Mouse (Mus musculus) layer of hippocampus, adult 9-10 months (tissue): Measurements from ENCODE around the gene Cadps.
A peak's percentile ranks its signal among the peaks of the same experiment; 100 is the strongest.

ENCODE experiments used
- DNase-seq: peaks from one replicate; pipeline ENCODE4 v3.0.0; 2022; ENCODE audit warnings: low spot score

Cadps gene

DNA sequence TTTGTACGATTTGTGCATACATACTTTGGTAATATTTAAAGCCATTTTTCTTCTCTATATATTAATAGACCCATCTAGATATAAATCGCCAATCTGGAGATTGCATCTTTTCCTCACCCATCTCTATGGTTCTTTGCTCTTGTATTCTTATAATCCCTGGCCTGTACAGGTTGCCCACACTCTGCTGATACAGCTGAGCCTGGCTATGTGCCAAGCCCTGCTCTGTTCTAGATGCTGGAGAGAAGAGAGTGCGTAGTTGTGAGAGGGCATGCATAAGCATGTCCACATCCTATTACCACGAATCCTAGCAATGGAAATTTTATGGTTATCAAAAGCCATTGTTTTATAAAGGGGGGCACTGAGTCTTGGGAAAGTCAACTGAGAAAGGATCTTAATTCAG lies 360.7 kb downstream of the Cadps start:
- DNase-seq, result no peak

DNA sequence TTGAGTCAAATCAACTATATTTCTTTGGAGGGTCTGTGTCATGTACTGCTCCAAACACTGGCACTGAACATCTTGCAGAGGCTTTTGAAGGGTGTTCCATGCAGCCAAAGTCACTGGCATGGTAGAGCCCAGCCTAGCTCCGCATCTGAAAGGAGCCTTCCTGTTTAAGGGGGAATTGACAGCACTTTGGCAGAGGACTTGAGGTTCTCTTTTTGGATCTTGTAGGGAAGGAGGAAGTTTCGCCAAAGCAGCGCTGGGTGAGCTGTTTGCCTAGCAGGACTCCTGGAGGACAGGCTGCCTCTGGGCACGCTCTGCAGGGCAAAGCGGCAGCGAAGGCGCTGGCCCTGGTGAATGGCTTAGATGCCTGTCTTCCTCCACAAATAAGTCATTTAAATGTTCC lies 363.2 kb downstream of the Cadps start:
- no peak for DNase-seq

DNA sequence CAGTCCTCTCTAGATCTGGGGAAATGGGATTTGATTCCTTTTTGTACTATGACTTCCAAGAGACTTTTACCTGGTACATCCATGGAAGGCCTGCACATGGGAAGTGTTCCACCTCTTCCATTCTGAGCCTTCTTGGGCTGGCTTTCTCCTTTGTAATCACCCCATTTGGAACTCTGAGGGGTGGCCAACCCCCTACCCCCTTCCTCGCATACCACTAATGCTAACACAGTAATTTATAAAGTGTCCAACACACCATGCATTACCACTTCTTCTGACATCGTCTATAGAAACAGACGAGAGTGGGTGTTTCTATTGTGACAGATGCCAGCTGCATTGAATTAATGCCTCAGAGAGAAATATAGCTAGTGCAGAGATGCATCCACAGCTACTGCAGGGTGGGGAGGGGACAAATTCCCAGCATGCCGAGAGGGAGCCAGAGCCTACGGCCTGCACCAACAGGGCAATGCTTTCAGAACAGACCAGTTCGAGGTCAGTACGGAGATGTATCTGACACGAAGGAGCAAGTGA lies 367.8 kb downstream of the Cadps start:
- no peak for DNase-seq

DNA sequence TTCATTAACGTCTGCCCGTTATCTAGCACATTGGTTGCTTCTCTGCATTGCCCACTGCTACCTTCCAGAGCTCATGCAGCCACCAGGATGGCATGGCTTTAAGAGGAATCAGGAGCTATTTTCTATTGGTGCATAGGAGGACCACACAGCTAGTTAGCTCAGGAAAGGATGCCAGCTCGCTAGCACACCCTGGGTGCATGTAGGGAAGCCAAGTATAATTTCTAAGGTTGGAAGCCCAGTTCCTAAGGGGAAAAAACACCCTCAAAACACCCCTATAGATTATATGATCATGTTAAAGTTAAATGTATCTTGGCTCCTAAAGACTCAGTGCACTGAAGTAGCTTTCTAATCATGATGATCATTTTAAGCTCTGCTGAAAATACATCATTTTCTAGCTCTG lies 372.1 kb downstream of the Cadps start:
- no peak for DNase-seq

DNA sequence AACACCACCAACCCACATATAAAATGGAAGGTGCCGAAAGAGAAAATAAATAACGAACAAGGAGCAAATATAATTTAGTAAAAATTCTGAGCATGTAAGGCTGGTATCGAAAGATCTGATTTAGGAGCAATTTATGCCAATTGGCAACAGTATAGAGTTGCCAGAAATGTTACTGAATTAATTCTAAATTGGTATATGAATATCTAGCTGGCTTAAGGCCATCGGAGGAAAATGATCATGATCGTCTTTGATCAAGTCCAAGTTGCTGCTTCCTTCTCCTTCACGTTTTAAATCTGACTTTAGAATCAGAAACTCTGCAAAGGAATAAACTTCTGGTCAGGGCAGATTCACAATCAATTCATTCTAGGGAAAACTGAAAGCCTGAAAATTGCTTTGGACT lies 374.0 kb downstream of the Cadps start:
- no peak for DNase-seq

DNA sequence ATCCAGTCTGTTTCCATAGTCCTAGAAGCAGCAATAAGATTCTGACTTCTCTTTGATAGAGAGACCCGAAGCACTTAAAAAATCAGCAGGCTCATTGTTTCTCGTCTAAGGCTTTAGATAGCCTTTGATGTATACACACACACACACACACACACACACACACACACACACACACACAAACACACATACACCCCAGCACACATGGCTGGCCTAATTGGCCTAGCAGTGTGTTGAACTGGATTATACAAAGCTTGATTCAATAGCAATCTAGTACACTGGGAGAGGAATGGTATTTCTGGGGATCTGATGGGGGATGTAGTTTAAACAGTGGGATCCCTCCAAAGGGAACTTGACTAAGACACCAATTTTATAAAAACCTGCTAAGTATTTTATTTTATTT lies 381.9 kb downstream of the Cadps start:
- DNase-seq, result no peak

DNA sequence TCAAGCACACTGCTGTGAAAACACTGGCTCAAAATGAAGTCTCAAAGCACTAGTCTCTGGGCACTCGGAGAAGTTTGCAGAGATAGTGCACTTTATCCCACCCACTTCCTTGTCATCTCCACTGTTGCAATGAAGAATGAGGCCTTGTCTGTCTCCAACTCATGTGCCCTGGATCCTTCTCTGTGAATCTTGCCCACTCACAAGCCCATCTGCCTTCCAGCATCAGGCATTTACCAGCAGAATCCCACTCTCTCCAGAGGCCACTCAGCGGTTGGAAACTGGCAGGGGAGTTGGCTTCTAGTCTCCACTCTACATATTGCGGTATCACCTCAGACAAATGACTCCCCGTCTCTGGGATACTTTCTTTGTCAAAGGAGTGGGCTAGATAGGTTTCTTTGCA lies 384.9 kb downstream of the Cadps start:
- DNase-seq, result no peak

DNA sequence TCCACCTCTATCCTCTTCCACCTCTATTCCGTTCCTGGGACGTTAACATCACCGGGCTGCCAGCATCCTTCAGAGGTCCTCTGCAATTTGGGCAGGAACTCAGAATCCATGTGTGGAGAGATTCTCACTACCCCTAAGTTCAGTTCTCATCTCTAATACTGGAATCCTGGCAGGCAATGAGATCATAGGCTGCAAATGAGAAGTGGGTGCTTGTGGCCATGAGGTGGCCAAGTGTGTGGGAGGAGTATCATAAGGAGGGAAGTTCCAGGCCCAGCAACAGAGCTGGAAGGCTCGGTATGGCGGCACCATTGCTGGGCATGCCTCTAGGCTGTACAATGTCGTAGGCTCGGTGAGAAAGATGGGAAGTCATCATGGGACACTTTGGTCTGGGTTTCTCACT lies 385.5 kb downstream of the Cadps start:
- no peak for DNase-seq

DNA sequence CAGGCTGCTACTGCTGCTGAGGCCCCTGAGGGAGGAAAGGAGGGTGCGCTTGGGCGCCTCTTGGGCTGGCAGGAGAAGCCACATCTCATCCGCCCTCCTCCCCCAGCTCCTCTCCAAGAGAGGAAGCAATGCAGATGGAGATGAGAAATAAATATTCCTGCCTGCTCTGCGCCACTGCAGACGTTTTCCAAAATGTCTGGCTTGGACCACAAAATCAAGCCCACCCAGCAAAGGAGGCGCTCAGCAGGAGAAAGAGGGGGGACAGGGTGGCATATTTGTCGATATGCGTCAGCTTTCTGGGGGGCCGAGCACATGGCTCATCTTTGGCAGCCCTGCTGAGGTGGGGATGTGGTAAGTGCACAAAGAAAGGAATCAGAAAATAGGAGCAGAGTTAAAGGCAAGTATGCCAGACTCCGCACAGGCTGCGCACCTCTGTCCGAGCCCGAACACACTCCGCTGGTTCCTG lies 385.9 kb downstream of the Cadps start:
- no peak for DNase-seq

DNA sequence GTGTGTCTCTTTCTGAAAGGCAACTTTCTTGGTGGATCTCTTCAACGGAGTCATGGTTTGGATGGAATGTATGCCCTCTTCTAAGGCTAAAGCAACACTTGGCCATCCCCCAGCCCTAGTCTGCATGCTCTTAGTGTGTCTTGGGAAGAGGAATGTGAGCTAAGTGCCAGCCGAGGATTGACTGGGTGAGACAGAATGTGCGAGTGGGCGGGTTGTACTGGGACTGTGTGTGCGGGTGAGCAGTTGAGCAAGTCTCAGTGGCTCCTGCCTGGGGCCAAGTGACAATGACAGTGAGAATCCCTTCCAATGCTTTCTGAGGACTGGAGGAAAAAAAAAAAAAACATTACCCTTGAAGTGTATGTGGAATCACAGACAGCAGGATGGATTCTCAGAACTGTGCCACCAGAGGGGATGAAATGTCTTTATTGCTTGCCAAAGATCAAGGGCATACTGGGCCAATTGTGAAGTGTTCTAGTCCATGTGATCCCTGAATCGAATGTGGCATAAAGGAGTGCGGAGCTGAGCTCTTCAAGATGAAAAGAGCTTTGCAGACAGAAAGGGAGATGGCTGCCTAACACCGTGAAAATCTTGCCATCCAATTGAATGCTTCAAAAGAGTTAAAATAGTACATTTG lies 394.7 kb downstream of the Cadps start:
- no peak for DNase-seq

DNA sequence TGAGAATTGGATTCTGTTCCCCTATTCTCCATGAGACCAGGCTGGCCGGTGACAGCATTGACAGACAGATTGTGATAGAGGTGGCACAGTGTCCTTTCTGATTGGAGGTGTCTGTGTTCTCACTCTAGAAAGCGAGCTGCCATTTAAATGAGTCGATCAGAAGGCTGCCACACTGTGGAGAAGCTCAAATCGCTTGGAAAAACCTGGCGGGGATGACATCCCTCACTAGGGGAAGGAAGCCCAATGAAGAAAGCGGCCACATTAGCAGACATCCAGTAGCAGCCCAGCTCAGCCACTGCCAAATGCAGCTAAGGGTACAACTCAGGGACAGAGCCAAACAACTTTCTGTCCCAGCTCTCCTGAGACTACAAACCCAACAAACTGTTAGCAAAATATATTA lies 397.6 kb downstream of the Cadps start:
- DNase-seq, result no peak

DNA sequence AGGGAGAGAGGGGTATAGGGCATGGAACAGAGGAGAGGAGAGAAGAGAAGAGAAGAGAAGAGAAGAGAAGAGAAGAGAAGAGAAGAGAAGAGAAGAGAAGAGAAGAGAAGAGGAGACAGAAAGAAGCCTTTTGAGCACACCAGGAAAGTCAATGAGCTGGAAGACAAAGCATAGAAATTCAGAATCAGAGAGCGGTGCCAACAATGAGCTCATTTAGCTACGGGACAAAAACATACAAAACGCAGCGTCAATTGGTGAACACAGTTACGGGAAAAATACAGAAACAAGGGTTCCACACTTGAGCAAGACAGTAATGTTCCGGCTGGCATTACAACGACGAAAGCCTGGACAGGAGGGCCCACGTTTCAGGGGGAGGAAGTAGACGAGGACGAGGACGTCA lies 412.6 kb downstream of the Cadps start:
- DNase-seq, result no peak

DNA sequence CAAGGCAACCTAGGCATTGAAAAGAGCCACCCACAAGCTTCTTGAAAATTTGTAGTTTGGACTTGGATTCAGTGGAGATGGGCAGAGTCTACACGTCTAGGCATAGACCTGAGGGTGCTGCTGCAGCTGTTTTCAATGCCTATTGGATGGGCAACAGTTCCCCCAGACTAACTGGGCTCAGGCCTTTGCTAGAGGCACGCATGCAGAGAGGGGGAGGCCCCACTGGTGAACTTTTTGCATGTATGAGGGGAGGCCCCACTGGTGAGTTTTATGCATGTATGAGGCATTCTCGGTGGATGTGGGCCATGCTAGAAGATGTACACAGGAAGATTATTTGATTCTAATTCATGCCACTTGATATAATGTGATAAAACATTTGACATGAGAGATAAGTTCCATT lies 413.1 kb downstream of the Cadps start:
- no peak for DNase-seq

DNA sequence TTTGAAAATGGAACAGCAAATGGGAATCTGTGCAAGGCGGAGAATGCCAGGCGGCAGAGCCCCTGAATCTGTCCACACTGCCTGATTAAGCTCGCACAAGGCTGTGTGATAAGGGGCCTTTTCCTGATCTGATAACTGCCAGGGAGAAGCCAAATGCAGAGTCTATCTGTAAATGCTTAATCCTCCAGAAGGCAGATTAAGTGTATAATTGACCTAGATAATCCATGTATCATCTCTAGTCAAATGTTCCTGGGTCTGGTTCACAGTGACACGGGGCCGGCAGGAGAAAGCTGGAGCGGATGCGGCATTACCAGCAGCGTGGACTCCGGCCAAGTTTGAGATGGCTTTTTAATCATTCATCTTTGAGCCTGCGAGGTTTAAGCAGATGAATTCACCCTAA lies 416.3 kb downstream of the Cadps start:
- no peak for DNase-seq

DNA sequence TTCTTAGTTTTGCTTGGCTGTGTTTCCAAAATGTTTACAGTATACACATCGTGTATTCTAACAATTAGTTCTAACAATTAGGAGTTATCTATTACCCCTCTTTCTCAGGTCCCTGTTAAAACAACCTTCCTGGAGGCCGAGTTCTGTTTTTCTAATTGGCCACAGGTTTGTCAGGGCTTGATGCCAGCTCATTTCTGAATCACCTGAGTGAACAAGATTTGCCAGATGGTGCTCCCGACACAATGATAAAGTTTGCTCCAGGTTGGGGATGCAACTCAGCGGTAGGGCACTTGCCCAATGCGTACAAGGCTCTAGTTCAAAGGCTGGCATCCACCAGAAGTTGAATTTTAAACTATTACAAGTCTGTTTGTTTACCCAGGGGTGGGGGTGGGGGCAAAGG lies 417.7 kb downstream of the Cadps start:
- no peak for DNase-seq

DNA sequence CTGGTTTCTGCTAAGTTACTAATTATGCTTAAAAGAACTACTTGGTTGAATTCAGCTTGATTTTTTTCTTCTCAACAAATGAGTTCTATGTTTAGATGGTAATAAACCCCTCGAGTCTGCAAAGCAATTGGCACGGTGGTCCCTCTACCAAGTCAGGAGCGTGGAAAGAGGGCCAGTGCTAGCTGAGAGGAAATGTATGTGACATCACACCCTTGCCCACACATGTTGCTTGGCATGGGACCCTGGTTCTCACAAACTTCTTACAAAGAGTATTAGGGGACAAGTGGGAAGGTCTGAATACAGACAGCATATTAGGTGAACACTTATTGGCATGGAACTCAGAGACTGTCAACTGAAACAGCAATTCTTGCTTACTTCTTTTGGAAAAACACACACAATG lies 418.2 kb downstream of the Cadps start:
- DNase-seq, result no peak

DNA sequence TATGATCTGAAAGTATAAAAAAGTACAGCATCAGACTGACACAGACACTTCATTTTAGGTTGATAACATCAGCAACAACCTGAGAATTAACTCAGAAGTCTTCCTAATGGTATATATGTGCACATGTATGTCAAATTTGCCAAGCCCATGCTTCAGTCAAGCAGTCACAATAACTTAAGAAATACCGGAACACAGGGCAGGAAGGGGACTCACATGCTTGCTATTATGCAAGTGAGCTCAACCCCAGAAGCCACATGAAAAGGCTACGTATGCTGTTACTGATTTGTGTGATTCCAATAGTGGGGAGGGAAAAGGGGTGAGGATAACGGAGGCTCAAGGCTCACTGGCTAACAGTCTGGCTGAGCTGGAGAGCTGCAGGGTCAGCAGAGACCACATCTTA lies 418.8 kb downstream of the Cadps start:
- no peak for DNase-seq

DNA sequence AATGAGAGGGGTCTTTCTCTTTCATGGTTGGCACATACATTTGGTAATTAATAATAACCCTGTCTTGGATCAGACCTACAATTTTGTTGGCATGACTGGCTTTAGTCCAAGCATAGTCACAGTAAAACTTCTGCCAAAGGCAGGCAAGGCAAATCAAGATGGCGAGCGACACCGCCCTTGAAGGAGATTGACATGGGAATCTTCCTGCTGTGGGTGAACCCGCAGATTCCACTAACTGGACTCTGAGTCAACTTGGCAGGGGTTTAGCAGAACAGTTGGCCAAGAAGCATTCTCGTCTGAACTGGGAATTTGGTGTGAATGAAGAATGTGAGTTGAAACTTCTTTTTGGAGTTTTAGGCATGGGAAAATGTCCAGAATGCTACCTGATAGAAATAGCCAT lies 422.8 kb downstream of the Cadps start:
- DNase-seq, result no peak

DNA sequence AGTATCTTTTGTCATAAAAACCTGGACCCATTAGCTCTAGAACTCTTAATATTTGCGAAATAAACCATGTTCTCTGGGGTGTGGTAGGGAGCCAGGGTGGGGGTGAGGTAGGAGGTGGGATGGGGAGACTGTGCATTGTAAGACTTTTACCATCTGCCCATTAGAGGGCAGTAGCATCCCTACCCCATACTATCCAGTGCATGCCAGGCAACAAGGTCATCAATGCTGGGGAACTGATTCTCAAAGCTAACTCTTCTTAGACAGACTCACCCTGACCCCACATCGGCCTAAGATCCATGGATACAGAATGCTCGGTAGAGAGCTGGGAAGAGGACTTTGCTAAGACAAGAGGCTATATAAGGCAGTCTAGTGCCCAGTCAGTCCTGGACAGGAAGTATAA lies 425.3 kb downstream of the Cadps start:
- no peak for DNase-seq

DNA sequence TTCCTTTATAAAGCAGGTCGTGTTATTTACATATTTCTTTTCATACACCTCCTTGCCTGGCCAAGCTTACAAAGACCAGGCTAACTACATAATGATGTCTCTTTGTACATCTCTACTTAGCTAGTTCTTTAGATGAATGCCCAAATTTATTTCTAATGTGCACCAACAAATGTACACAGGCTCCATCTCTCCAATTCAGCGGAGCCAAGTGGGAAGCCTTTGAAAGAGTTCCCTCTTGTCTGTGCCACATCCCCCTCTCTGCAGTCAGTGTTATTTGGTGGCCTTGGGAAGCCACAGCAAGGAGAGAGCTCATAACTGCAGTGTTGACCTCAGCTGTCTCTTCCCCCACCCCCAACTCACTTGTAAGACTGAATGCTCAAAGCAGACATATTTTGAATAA lies 428.6 kb downstream of the Cadps start:
- DNase-seq, result no peak

DNA sequence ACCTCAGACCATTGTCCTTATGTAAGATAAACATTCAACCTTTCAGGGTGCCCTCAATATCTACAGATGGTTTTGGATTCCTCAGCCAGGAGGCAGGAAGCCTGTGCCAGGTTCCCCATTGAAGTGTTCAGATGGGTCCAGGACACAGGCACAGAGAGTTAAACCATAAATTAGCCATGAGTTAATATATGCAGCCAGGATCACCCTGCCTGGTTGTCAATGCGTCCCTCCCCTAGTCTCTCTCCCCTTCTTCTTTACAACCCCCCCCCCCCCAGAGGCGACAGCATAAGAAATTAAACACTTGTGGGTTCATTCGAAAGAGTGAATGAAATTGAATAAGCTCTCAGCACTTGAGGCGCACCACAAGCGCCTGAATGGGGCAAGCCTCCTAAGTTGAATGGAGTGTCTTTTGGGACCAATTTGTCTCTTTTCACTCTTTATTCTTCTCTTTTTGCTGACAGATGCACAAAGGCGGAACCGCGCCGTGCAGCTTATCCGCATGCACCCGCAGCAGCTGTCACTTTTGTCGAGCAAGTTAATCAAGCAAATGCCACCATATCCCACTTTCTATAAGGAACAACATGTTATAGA lies 429.5 kb downstream of the Cadps start:
- DNase-seq, result peak; percentile 49

DNA sequence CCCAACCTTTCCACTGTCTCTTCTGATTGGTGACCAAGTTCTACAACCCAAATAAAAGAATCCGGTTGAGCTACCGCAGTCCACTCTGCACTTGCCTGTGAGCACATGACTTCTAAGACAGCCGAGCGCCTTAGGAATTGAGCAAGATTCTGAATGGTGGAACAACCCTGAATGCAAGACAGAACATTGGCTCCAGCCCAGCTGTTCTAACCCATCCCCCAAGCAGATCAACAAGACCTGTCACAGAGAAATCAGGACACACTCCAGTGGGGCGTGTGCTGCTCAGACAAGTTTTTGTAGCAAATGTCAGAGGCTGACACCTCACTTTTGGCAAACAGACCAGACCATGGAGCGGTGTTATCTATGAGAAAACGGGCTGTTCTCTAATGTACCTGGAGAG lies 431.7 kb downstream of the Cadps start:
- no peak for DNase-seq

DNA sequence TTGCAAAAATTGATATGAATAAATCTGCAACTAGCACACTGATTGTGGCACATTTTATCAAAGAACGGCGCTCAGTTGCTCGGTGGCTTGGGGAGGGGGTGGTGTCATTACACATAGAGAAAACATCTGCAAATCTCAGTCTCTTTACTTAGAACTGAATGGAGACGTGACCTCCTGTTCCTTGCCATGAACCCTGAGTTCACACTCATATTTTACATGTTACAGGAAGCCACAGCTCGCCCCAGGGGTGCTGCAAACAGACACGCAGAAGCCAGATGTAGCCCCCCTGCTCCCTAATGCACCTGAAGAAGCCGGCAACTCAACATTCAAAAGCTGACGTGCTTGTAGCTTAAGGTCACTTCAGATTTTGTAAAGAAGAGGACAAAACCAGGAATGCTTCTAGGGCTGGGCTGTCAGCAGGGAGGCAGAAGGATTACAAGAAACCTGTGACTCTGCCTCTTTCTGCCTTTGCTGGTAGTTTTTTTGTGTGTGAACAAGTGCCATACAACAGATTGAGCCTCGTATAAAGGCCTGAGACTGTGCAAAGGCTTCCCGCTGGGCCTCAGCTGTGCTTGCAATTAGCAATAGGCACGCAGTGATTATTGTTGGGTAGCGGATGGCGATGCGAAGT lies 434.0 kb downstream of the Cadps start:
- DNase-seq, result no peak
